Mouse (Mus musculus): ENCODE data around the gene Cdc7. TPM values are rescaled to one million over a fixed set of nuclear protein-coding genes. Genes with fewer than 3 reads are reported as not detected.

Gene Cdc7
- total RNA-seq, 2 experiments from 2014 or later = 13.2 to 14.8 TPM

- DNase-seq (ENCODE audit: low spot score in 2 of 2) = no peak
Measured at GRCm38 (mm10) chr5:106989786-106990185, 25.7 kb downstream of the Cdc7 start.

GRCm38 (mm10) chr5:106990639-106991299 is 26.6 kb downstream of the Cdc7 start:
- intact Hi-C loops (cut with DNase I) = loop anchor here (5.0 kb wide), 1 partner anchor 297 kb away; the partner anchor contains the start of gene Tgfbr3
- DNase-seq (ENCODE audit: low spot score in 2 of 2) = peak; percentile 40 to 49

More at GRCm38 (mm10) chr5:106989786-106990185, 25.7 kb downstream of the Cdc7 start:
- intact Hi-C loops (cut with DNase I) = loop anchor here (5.0 kb wide), 1 partner anchor 298 kb away; the partner anchor contains the start of gene Tgfbr3

- intact Hi-C loops (cut with DNase I) = loop anchor here (5.0 kb wide), 1 partner anchor 296 kb away; the partner anchor contains the start of gene Tgfbr3
- no peak for DNase-seq (ENCODE audit: low spot score in 2 of 2)
Measured at GRCm38 (mm10) chr5:106991300-106991929, 27.3 kb downstream of the Cdc7 start.

- DNase-seq (ENCODE audit: low spot score in 2 of 2) = no peak
- intact Hi-C loops (cut with DNase I) = loop anchor here (5.0 kb wide), 1 partner anchor 293 kb away; the partner anchor contains the start of gene Tgfbr3
Measured at GRCm38 (mm10) chr5:106994716-106995115, 30.6 kb downstream of the Cdc7 start.

- DNase-seq (ENCODE audit: low spot score in 2 of 2) = peak; percentile 57 to 63
- intact Hi-C loops (cut with DNase I) = loop anchor here (2.0 kb wide), 1 partner anchor 325 kb away; no protein-coding TSS in a partner anchor
Measured at GRCm38 (mm10) chr5:106995886-106996538, 31.9 kb downstream of the Cdc7 start.

- intact Hi-C loops (cut with DNase I) = loop anchor here (2.0 kb wide), 1 partner anchor 324 kb away; no protein-coding TSS in a partner anchor
Measured at GRCm38 (mm10) chr5:106996539-106997244, 32.6 kb downstream of the Cdc7 start.

GRCm38 (mm10) chr5:107001396-107002090 is 37.4 kb downstream of the Cdc7 start:
- peak in 1 of 2 experiments; percentile 12 for DNase-seq (ENCODE audit: low spot score in 2 of 2)
- intact Hi-C loops (cut with DNase I) = no loop called here

More at GRCm38 (mm10) chr5:106996539-106997244, 32.6 kb downstream of the Cdc7 start:
- no peak for DNase-seq (ENCODE audit: low spot score in 2 of 2)

GRCm38 (mm10) chr5:107002091-107002416 is 37.9 kb downstream of the Cdc7 start:
- DNase-seq (ENCODE audit: low spot score in 2 of 2) = no peak
- intact Hi-C loops (cut with DNase I) = no loop called here

GRCm38 (mm10) chr5:107009721-107010120 is 45.6 kb downstream of the Cdc7 start:
- DNase-seq (ENCODE audit: low spot score in 2 of 2) = no peak
- intact Hi-C loops (cut with DNase I) = no loop called here

GRCm38 (mm10) chr5:107010300-107010699 is 46.2 kb downstream of the Cdc7 start:
- intact Hi-C loops (cut with DNase I) = no loop called here
- DNase-seq (ENCODE audit: low spot score in 2 of 2) = no peak

GRCm38 (mm10) chr5:107011316-107012029 is 47.4 kb downstream of the Cdc7 start:
- intact Hi-C loops (cut with DNase I) = no loop called here

GRCm38 (mm10) chr5:107012030-107012715 is 48.1 kb downstream of the Cdc7 start:
- intact Hi-C loops (cut with DNase I) = no loop called here
- no peak for DNase-seq (ENCODE audit: low spot score in 2 of 2)

More at GRCm38 (mm10) chr5:107011316-107012029, 47.4 kb downstream of the Cdc7 start:
- no peak for DNase-seq (ENCODE audit: low spot score in 2 of 2)

GRCm38 (mm10) chr5:107013393-107013792 is 49.3 kb downstream of the Cdc7 start:
- no peak for DNase-seq (ENCODE audit: low spot score in 2 of 2)
- intact Hi-C loops (cut with DNase I) = no loop called here

- DNase-seq (ENCODE audit: low spot score in 2 of 2) = no peak
- intact Hi-C loops (cut with DNase I) = no loop called here
Measured at GRCm38 (mm10) chr5:107014146-107014545, 50.0 kb downstream of the Cdc7 start.

- DNase-seq (ENCODE audit: low spot score in 2 of 2) = no peak
- intact Hi-C loops (cut with DNase I) = no loop called here
Measured at GRCm38 (mm10) chr5:107015046-107015421, 50.9 kb downstream of the Cdc7 start.

GRCm38 (mm10) chr5:107015422-107016081 is 51.4 kb downstream of the Cdc7 start:
- intact Hi-C loops (cut with DNase I) = no loop called here
- no peak for DNase-seq (ENCODE audit: low spot score in 2 of 2)

GRCm38 (mm10) chr5:107016538-107016937 is 52.4 kb downstream of the Cdc7 start:
- no peak for DNase-seq (ENCODE audit: low spot score in 2 of 2)

More at GRCm38 (mm10) chr5:107016538-107016937, 52.4 kb downstream of the Cdc7 start:
- intact Hi-C loops (cut with DNase I) = no loop called here

Measured in left cerebral cortex, postnatal 14 days (tissue).